Mouse (Mus musculus) midbrain, embryonic 11.5 days (tissue): ENCODE measurements at regions not wholly inside any gene's neighbourhood (a gene's known extent, or its start where the extent isn't known, plus 50 kb on each side); places are given as distances from the start of the nearest gene placed in this dataset.

Experiments used
- ATAC-seq: fragments of 200-750 bp; cut with Nextera tagmentation; 2 replicates; pipeline ENCODE4 v1.8.0; 2017; ENCODE audit warnings: moderate TSS enrichment, moderate library complexity; ENCODE audit not compliant: low FRiP score
- DNase-seq: peaks from one replicate; pipeline ENCODE4 v3.0.0; 2015; ENCODE audit warnings: low spot score; ENCODE audit errors: missing footprints
- H3K27ac ChIP-seq: fragments of 300-500 bp; sonication (generic); 2 replicates; pipeline ENCODE4 v1.5.1; 2014; ENCODE audit warnings: low read depth, low read length
- H3K27me3 ChIP-seq: fragments of 300-500 bp; sonication (generic); 2 replicates; pipeline ENCODE4 v1.6.1; 2014; ENCODE audit warnings: mild to moderate bottlenecking, low read length, moderate library complexity, mixed read lengths; ENCODE audit not compliant: control insufficient read depth, insufficient read depth
- H3K36me3 ChIP-seq: fragments of 300-500 bp; sonication (generic); 2 replicates; pipeline ENCODE4 v1.6.1; 2014; ENCODE audit warnings: mild to moderate bottlenecking, low read length, moderate library complexity, mixed read lengths; ENCODE audit not compliant: control insufficient read depth, insufficient read depth
- H3K4me1 ChIP-seq: fragments of 300-500 bp; sonication (generic); 2 replicates; pipeline ENCODE4 v1.6.1; 2014; ENCODE audit warnings: low read length; ENCODE audit not compliant: control insufficient read depth, insufficient read depth
- H3K4me2 ChIP-seq: fragments of 300-500 bp; sonication (generic); 2 replicates; pipeline ENCODE4 v1.6.1; 2014; ENCODE audit warnings: mild to moderate bottlenecking, moderate library complexity
- H3K4me3 ChIP-seq: fragments of 300-500 bp; sonication (generic); 2 replicates; pipeline ENCODE4 v1.5.1; 2014; ENCODE audit warnings: low read depth, low read length
- H3K9ac ChIP-seq: fragments of 300-500 bp; sonication (generic); 2 replicates; pipeline ENCODE4 v1.6.1; 2014; ENCODE audit warnings: low read length
- H3K9me3 ChIP-seq: fragments of 300-500 bp; sonication (generic); 2 replicates; pipeline ENCODE4 v1.6.1; 2016; ENCODE audit warnings: low read length; ENCODE audit not compliant: control insufficient read depth
- WGBS: fragments of 180-500 bp; shearing (Covaris S2); extraction: QIAGEN DNeasy Blood & Tissue Kit; methylation state at CpG from one replicate; pipeline ENCODE4 v1.1.7; 2014; 5-methylcytosine and 5-hydroxymethylcytosine counted together

- no peak overlapping the region for H3K4me3 ChIP-seq
- DNase-seq = no peak
- no peak for ATAC-seq
- no peaks in the 10 kb centered on the region for H3K36me3 ChIP-seq
- no peak overlapping the region for H3K4me2 ChIP-seq
- H3K27ac ChIP-seq = no peak overlapping the region
- H3K9me3 ChIP-seq = no peaks in the 10 kb centered on the region
- WGBS = 84% methylated on average over 4 of the region's 4 CpGs
- H3K27me3 ChIP-seq = no peaks in the 10 kb centered on the region
- no peaks in the 10 kb centered on the region for H3K4me1 ChIP-seq
- no peak overlapping the region for H3K9ac ChIP-seq
These were observed 1385.8 kb downstream of the Pcdh7 start for GRCm38 (mm10) chr5:59103358-59104077.

GRCm38 (mm10) chr5:59138316-59138715, 1420.5 kb downstream of the Pcdh7 start:
- no peaks in the 10 kb centered on the region for H3K9me3 ChIP-seq
- H3K4me3 ChIP-seq = no peak overlapping the region
- 46% methylated on average over 7 of the region's 7 CpGs for WGBS
- no peak overlapping the region for H3K27ac ChIP-seq
- no peak for ATAC-seq
- peak overlapping the region; percentile 4; the same call in 1 of the 2 replicates for H3K4me2 ChIP-seq
- no peaks in the 10 kb centered on the region for H3K27me3 ChIP-seq
- peak; percentile 84 for DNase-seq
- no peak overlapping the region for H3K9ac ChIP-seq
- no peaks in the 10 kb centered on the region for H3K36me3 ChIP-seq
- peaks cover 7% of the 10 kb centered on the region for H3K4me1 ChIP-seq

- peak; percentile 71; the same call in 1 of the 2 replicates for ATAC-seq
- Histone ChIP-seq H3K36me3 (no peaks in the 10 kb centered on the region), H3K4me3 (no peak overlapping the region), H3K27ac (no peak overlapping the region), H3K27me3 (no peaks in the 10 kb centered on the region), H3K4me2 (no peak overlapping the region), H3K9me3 (no peaks in the 10 kb centered on the region), H3K9ac (no peak overlapping the region), H3K4me1 (peaks cover 7% of the 10 kb centered on the region)
- DNase-seq = peak; percentile 83
- WGBS = 25% methylated on average over 2 of the region's 2 CpGs
These were observed 1421.0 kb downstream of the Pcdh7 start for GRCm38 (mm10) chr5:59138721-59139120.
